Mouse (Mus musculus) T-cell, adult 66 days (primary cell): Measurements from ENCODE around the gene Otop1. TPM values are rescaled to one million over a fixed set of nuclear protein-coding genes. Genes with fewer than 3 reads are reported as not detected.

ENCODE experiments used
- total RNA-seq, 2 experiments: library from RNA; stranded (reverse); gene quantifications; 3 replicates in 1 of 2; 4 replicates in 1 of 2; pipeline ENCODE4 v1.2.4; 2023

Gene Otop1
- not detected for total RNA-seq

GRCm38 (mm10) chr5:38275771-38276170, at the start of gene Otop1:
Gene Otop1, plus strand, starts transcription at chr5:38275972.

DNA sequence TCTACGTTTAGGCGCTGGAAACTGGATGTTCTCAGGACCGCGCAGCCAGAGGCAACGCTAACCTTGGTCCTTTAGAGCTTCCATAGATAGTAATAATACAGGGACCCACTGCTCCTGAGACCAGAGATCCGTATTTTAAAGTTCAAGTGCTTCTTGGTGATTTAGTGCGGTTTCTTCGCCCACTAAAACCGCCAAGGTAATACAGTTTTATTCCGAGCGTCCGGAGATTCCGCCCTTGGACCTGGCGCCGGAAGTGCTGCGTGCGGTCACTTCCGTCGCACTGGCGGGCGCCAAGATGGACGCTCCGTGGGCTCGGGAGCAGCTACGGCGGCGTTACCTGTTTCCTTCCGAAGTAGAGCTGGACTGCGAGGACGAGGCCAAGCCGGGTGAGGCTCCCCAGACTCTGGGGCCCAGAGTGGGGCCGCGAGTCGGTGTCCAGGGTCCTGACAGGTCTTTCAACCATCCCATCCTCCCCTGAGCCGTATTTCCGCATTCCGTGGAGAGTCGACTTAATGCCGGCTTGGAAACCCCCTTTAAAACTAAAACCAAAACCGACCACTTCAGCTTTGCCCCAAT, 15.6 kb upstream of the Otop1 start, which contains the start of gene Tmem128:
Gene Tmem128, plus strand, starts transcription at position 79 of the 576 bp plus-strand sequence.

GRCm38 (mm10) chr5:38318966-38319786, 43.4 kb downstream of the Otop1 start, which contains the start of gene Drd5:
Gene Drd5, plus strand, starts transcription at chr5:38319367.

Other genes with a start within 250 kb of the Otop1 start
- 10 to 100 TPM; 24.2 to 25.7 TPM for gene Stx18, start 237.2 kb upstream of the Otop1 start, total RNA-seq
- 1 to 10 TPM in 1 of 2 experiments, not detected in 1; 1.2 TPM for gene Nsg1, start 116.1 kb upstream of the Otop1 start, total RNA-seq
- 10 to 100 TPM; 16.5 to 20.5 TPM for gene Zbtb49, start 55.5 kb upstream of the Otop1 start, total RNA-seq
- gene Lyar, start 55.5 kb upstream of the Otop1 start, total RNA-seq, result 10 to 100 TPM; 34.2 to 35.5 TPM
- gene Tmem128, start 15.8 kb upstream of the Otop1 start, total RNA-seq, result 10 to 100 TPM; 85.3 to 86.5 TPM
- gene Drd5, start 43.4 kb downstream of the Otop1 start, total RNA-seq, result not detected
- gene Slc2a9, start 227.2 kb downstream of the Otop1 start, total RNA-seq, result 10 to 100 TPM; 21.4 to 31.3 TPM